Mouse (Mus musculus): ENCODE measurements at regions not wholly inside any gene's neighbourhood (a gene's known extent, or its start where the extent isn't known, plus 50 kb on each side); places are given as distances from the start of the nearest gene placed in this dataset.
A peak's percentile ranks its signal among the peaks of the same experiment; 100 is the strongest.

- no peak for DNase-seq
Observed at GRCm38 (mm10) chr3:62985033-62985432, 256.3 kb upstream of the Mme start.

- no peak for DNase-seq
Observed at GRCm38 (mm10) chr3:62976906-62977305, 264.4 kb upstream of the Mme start.

GRCm38 (mm10) chr3:62963244-62963643 is 278.1 kb upstream of the Mme start:
- DNase-seq = no peak

DNA sequence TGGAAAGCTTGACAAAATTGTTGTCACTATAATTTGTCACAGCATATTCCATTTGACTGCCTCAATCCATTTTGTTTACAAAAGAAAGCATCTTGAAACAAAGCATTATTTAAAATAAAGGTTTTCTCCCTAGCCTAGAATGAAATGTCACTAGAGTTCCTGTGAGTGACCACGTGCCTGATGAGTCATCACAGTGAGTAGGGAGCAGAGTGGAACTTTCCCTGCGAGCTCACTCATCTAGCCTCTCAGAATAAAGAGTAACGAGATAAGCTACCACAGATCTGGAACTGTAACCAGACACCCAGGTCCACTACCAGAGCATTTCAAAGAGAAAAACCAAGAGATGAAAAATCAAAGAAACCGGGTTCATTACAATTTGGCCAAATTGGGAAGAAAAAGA is 278.7 kb upstream of the Mme start:
- no peak for DNase-seq

DNA sequence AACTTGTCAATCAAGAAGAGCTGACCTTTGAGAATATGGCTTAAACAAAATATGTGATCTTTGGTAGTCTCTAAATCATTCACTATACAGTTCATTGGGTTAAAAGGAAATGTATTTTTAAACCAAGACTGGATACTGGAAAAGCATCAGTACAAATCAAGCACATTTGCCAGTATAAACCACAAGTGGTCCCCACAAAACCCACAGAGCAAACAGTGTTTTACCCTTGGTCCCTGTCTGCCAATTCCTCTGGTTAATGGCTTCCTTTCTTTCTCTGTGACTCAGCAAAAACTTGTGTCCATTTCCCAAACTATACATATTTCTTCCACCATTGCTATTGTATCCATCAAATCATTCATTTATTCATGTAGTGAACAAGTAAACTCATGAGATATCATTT is 296.0 kb upstream of the Mme start:
- no peak for DNase-seq

DNA sequence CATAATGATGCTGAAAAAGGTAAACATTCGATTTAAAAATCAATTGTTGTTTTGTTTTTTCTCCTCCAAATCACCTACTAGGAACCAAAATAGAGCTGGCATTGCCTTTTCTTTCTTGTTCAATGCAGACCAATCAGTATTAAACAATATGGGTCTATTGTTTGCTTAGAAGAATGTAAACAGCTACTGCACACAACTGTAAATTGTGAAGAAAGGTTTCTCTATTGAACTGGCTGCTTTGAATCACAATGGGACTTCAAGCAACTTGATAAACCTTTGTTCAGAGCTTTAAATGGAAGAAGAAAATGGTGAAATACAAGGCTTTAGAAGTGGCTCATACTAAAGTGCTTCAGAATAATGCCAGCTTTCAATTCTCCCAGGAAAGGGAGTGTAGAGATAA is 302.7 kb upstream of the Mme start:
- no peak for DNase-seq

DNA sequence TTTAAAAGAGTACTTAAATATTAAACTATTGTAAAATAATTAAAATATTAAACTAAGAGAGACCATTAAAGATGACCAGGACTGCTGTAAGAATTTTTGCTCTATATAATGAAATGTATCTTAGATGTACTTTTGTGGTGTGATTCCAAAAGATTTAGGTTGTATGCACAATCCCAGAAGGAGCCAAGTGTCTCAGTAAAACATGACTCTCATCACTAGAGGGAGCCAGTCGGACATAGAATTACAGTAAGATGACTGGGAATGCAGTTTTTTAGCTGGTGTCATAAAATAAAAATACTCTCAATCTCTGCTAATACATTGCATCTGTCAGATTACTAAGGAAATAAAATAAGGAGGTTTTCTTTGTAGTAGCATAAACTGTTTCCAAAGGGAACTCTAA is 316.9 kb upstream of the Mme start:
- peak in 1 of 2 experiments; percentile 13 for DNase-seq

DNA sequence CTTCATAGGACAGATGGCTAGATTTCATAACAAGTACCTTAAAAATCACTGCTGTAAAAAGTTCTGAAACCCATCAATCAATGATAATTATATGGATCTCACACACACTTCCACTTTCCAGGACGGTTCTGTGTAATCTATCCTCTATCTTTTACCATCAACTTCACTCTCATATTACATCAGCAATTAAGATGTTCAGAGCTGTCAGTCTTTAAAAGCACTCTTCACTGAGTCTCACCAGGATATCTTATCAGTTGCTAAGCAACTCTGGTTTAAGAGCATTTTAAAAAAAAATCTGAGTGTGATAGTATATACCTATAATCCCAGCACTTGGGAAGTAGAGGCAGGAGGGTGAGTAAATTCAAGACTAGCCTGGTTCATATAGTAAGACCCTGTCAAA is 312.0 kb upstream of the Gpr149 start:
- DNase-seq = no peak

GRCm38 (mm10) chr3:62885104-62885503 is 280.2 kb upstream of the Gpr149 start:
- DNase-seq = peak in 1 of 2 experiments; percentile 4

DNA sequence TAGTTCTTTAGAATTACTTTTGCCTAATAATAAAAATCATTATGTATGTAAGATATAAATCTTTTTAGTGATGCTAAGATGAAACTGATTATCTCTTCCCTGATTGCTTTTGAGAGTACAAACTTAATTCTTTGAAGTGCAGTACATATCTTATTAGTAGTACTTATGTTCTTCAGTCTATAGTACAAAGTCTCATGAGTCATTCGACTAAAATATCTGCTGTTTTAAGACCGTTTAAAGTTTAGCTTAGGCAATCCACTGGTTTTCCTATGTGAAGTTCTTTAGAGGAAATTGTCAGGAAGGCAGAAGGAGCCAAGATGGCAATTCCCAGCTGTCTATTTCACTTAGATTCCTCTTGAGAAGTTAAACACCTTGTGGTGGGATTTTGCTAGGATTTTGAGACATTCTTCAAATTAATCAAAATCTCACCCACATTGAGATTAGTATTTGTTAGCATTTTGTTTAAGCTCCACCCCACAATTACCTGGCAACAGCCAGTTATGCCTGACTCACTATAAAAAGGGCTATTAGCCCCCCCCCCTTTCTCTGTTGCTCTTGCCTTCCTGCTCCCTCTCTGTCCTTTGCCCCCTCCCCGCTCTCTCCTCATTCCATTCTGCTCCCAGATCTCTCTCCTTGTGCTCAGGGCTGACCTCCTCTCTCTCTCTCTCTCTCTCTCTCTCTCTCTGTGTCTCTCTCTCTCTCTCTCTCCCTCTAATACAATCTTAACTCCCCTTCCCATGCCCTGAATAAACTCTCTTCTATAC is 277.6 kb upstream of the Gpr149 start:
- no peak for DNase-seq

- peak; percentile 0 to 37 for DNase-seq
Observed at GRCm38 (mm10) chr3:62860731-62861130, 255.8 kb upstream of the Gpr149 start.

DNA sequence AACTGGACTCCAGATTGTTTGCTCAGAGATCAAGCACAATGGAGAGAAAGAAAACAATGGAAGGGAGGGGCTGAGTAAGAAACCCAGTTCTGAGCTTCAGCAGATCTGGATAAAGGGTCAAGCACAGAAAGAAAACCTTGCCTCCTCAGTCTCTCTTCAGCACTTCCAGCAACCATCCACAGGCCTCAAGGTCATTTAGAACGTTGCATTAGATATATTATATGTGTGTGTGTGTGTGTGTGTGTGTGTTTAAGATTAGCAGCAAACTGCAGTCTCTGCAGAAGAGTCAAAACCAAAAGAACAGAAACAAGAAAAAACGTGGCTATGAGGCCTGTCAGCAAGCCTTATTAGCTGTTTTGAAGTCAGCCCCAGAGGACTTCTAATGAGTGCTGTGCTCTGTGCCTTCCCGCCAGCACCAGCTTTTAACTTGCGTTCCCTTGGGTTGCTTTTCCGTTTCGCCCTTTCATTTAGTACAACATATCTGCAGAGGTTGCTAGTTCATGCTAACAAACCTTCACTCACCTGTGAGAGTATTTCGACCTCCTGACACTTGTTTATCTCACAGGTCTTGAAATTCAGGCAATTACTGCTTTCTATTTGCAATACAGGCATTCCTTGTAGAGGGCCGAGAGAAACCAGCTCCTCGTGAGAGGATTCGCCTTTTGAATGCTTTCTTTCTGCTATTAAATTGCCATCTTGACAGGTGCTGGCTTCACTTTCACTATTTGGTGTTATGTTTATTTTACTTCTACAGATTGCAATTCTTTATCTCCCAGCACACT is 230.9 kb upstream of the Gpr149 start:
- DNase-seq = no peak

- no peak for DNase-seq
Observed at GRCm38 (mm10) chr3:62823892-62824291, 219.0 kb upstream of the Gpr149 start.

DNA sequence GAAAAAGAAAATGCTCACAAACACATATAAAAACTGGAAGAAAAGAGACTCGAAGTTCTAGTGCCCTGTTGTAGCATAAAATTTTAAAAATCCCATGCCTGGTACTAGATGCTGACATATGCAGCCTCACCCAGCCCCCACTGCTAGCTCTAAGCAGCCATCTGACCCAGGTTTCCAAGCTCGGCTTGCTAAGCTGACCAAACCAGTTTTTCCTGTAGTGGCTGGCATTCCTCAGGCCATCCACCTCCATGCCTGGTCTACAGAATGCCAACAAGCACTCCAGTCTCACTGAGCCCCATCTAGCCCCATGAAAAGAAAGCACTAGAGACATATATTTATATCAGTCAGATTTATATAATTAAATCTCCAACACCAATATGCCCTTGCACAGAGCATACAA is 196.1 kb upstream of the Gpr149 start:
- peak; percentile 58 to 78 for DNase-seq

DNA sequence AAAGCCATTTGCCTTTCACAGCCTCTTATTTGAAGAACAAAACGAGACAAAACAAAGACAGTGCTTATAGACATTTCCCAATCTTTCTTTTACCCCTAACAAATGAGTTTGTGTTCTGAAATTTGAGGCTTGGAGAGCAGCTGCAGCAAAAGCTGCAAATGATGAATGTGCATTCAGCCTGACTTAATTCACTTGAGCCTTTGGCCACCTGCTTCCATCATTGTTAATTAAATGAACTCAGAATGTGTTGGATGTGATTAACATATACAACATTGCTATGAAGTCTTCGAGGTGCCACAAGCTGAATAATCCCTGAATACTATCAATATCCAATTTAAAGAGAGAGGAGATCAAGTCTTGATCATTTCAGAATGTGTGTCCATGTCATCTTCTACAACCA is 181.3 kb upstream of the Gpr149 start:
- no peak for DNase-seq

Data from kidney, adult 8-10 months (tissue).